Mouse (Mus musculus) liver, embryonic 14.5 days (tissue): Measurements from ENCODE around the gene Smarca4. TPM values are rescaled to one million over a fixed set of nuclear protein-coding genes. Genes with fewer than 3 reads are reported as not detected.

Source experiments
- ATAC-seq: fragments of 200-750 bp; cut with Nextera tagmentation; 2 replicates; pipeline ENCODE4 v1.8.0; 2017; ENCODE audit warnings: moderate number of reproducible peaks, mild to moderate bottlenecking, moderate library complexity; ENCODE audit not compliant: insufficient read depth
- DNase-seq, 3 experiments: peaks; one replicate each; pipeline ENCODE4 v3.0.0-alpha.2; 2012 to 2013; ENCODE audit warnings: low read depth in 3 of 3, low spot score in 3 of 3
- H3K27ac ChIP-seq: fragments of 300-500 bp; sonication (generic); 2 replicates; pipeline ENCODE4 v1.5.1; 2014; ENCODE audit warnings: moderate library complexity, mild to moderate bottlenecking, control low read depth, inconsistent platforms
- H3K27me3 ChIP-seq: fragments of 300-500 bp; sonication (generic); 2 replicates; pipeline ENCODE4 v1.6.1; 2014; ENCODE audit warnings: mild to moderate bottlenecking, low read length, moderate library complexity; ENCODE audit not compliant: control insufficient read depth, insufficient read depth
- H3K36me3 ChIP-seq: fragments of 300-500 bp; sonication (generic); replicated peaks from 2 replicates; pipeline ENCODE4 v1.6.1; 2014; ENCODE audit warnings: low read depth; ENCODE audit not compliant: control insufficient read depth, insufficient read depth
- H3K4me1 ChIP-seq, 2 experiments: fragments of 200-500 bp in 1 of 2; fragments of 300-500 bp in 1 of 2; sonication (generic) in 1 of 2; replicated peaks; 2 replicates each; pipeline ENCODE4 v1.6.1; 2012 to 2014; ENCODE audit warnings: antibody characterized with exemption in 1 of 2, inconsistent platforms in 1 of 2, low read length in 1 of 2; ENCODE audit not compliant: control insufficient read depth in 2 of 2, insufficient read depth in 2 of 2
- H3K4me2 ChIP-seq: fragments of 300-500 bp; sonication (generic); 2 replicates; pipeline ENCODE4 v1.6.1; 2014; ENCODE audit warnings: low read depth, mild to moderate bottlenecking, control low read depth, moderate library complexity
- H3K4me3 ChIP-seq, 2 experiments: fragments of 200-500 bp in 1 of 2; fragments of 300-500 bp in 1 of 2; sonication (generic) in 1 of 2; 2 replicates each; pipeline ENCODE4 v1.5.1; 2012 to 2014; ENCODE audit warnings: low read depth in 2 of 2, low read length in 2 of 2, mild to moderate bottlenecking in 2 of 2, control low read depth in 1 of 2, inconsistent platforms in 1 of 2, moderate library complexity in 1 of 2; ENCODE audit not compliant: insufficient read depth in 1 of 2
- H3K9ac ChIP-seq: fragments of 300-500 bp; sonication (generic); replicated peaks from 2 replicates; pipeline ENCODE4 v1.6.1; 2014; ENCODE audit warnings: mild to moderate bottlenecking, control low read depth, moderate library complexity
- H3K9me3 ChIP-seq: fragments of 300-500 bp; sonication (generic); 2 replicates; pipeline ENCODE4 v1.6.1; 2016; ENCODE audit warnings: low read length, mixed read lengths; ENCODE audit not compliant: control insufficient read depth
- CTCF ChIP-seq: IDR thresholded peaks from 2 replicates; pipeline ENCODE4 v1.5.1; 2016; ENCODE audit warnings: antibody characterized with exemption, low read depth, control low read depth
- EP300 ChIP-seq: IDR thresholded peaks from 2 replicates; pipeline ENCODE4 v1.6.1; 2016; ENCODE audit warnings: antibody characterized with exemption, low read depth
- WGBS: fragments of 180-500 bp; shearing (Covaris S2); extraction: QIAGEN DNeasy Blood & Tissue Kit; methylation state at CpG from one replicate; pipeline ENCODE4 v1.1.7; 2014; ENCODE audit not compliant: insufficient replicate concordance; 5-methylcytosine and 5-hydroxymethylcytosine counted together
- polyA plus RNA-seq, 2 experiments: library from polyadenylated mRNA; depleted of rRNA in 1 of 2; stranded (reverse) in 1 of 2; unstranded in 1 of 2; fragments of >200 nt; fragmentation: Nextera tagmentation in 1 of 2; extraction: Ambion mirVana in 1 of 2; gene quantifications; 2 replicates each; pipeline versions ENCODE4 v1.2.1 to v1.2.3; 2012 to 2014

The Smarca4 gene
- polyA plus RNA-seq, 2 experiments = 17.7 to 20.6 TPM

- TF ChIP-seq CTCF (no peak), EP300 (no peak)
- Histone ChIP-seq H3K9me3 (no peaks in the 10 kb centered on the region), H3K4me1 (no peaks in the 10 kb centered on the region), H3K4me2 (no peak overlapping the region), H3K9ac (no peak overlapping the region), H3K36me3 (peaks cover 48% of the 10 kb centered on the region), H3K27me3 (no peaks in the 10 kb centered on the region), H3K27ac (no peak overlapping the region), H3K4me3 (no peak overlapping the region)
- DNase-seq (no peak), ATAC-seq (no peak)
- WGBS = 85% methylated on average over 8 of the region's 8 CpGs
Observed at GRCm38 (mm10) chr9:21574012-21574801, 41.8 kb upstream of the Smarca4 start.

- no peak overlapping the region for H3K9ac ChIP-seq
- H3K36me3 ChIP-seq = peaks cover 45% of the 10 kb centered on the region
- H3K27ac ChIP-seq = no peak overlapping the region
- H3K4me2 ChIP-seq = no peak overlapping the region
- no peak overlapping the region for H3K4me3 ChIP-seq
- DNase-seq (no peak), ATAC-seq (no peak)
- TF ChIP-seq EP300 (no peak), CTCF (no peak)
- WGBS = 91% methylated on average over 10 of the region's 10 CpGs
- no peaks in the 10 kb centered on the region for H3K27me3 ChIP-seq
- H3K4me1 ChIP-seq = no peaks in the 10 kb centered on the region
- no peaks in the 10 kb centered on the region for H3K9me3 ChIP-seq
Observed at GRCm38 (mm10) chr9:21575253-21575652, 40.7 kb upstream of the Smarca4 start.

GRCm38 (mm10) chr9:21576286-21576685, 39.7 kb upstream of the Smarca4 start:
- no peak overlapping the region for H3K9ac ChIP-seq
- 100% methylated on average over 1 of the region's 1 CpGs for WGBS
- H3K4me2 ChIP-seq = no peak overlapping the region
- H3K36me3 ChIP-seq = peaks cover 41% of the 10 kb centered on the region
- H3K4me3 ChIP-seq = no peak overlapping the region
- TF ChIP-seq CTCF (no peak), EP300 (no peak)
- no peaks in the 10 kb centered on the region for H3K9me3 ChIP-seq
- H3K27me3 ChIP-seq = no peaks in the 10 kb centered on the region
- H3K27ac ChIP-seq = no peak overlapping the region
- DNase-seq = no peak
- no peaks in the 10 kb centered on the region for H3K4me1 ChIP-seq
- no peak for ATAC-seq

GRCm38 (mm10) chr9:21578226-21578625, 37.7 kb upstream of the Smarca4 start:
- no peak for DNase-seq
- Histone ChIP-seq H3K9me3 (no peaks in the 10 kb centered on the region), H3K27ac (no peak overlapping the region), H3K9ac (no peak overlapping the region), H3K36me3 (peaks cover 30% of the 10 kb centered on the region), H3K4me1 (no peaks in the 10 kb centered on the region), H3K4me3 (no peak overlapping the region), H3K27me3 (no peaks in the 10 kb centered on the region), H3K4me2 (no peak overlapping the region)
- WGBS = 65% methylated on average over 3 of the region's 3 CpGs
- no peak for ATAC-seq
- TF ChIP-seq CTCF = no peak
- TF ChIP-seq EP300 = no peak

- no peak for TF ChIP-seq EP300
- TF ChIP-seq CTCF = no peak
- Histone ChIP-seq H3K9me3 (no peaks in the 10 kb centered on the region), H3K9ac (no peak overlapping the region), H3K27ac (no peak overlapping the region), H3K36me3 (peaks cover 52% of the 10 kb centered on the region), H3K27me3 (no peaks in the 10 kb centered on the region), H3K4me2 (no peak overlapping the region), H3K4me3 (no peak overlapping the region), H3K4me1 (no peaks in the 10 kb centered on the region)
- ATAC-seq = no peak
- 74% methylated on average over 1 of the region's 1 CpGs for WGBS
- DNase-seq = no peak
Observed at GRCm38 (mm10) chr9:21585401-21585800, 30.6 kb upstream of the Smarca4 start.
